Mouse (Mus musculus): ENCODE measurements around the gene Ankib1.

DNA sequence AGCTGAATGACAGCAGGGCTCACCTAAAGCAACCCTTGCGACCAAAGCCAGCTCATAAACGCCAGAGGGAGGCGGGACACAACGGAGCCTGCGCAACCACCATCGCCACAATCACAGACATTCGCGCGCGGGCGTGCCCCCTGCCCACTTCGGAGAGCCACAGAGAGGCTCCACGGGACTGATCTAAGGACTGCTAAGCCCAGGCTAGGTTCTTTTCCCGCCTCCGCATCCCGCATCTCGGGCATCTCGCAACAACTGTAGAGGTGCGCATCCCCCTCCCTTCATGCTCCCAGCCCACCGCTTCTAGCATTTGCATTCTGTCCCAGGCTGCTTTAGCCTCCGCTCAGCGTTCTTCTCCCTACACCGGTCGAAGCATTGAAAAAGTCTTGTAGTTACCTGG lies 42.3 kb upstream of the Ankib1 start, which contains the start of gene Lrrd1:
- TF ChIP-seq CTCF (IDR thresholded peaks at IDR 0.05; ENCODE audit: control insufficient read depth, insufficient read depth, insufficient replicate concordance, low read depth, low read length) (no peak), POLR2A (IDR thresholded peaks at IDR 0.05; ENCODE audit: control insufficient read depth, low read depth, low read length) (peak; percentile 45; the same call in 1 of the 2 replicates)
